Mouse (Mus musculus): ENCODE data around the gene Cops7b. TPM values are rescaled to one million over a fixed set of nuclear protein-coding genes. Genes with fewer than 3 reads are reported as not detected.

Cops7b gene
- total and polyA plus RNA-seq, 3 experiments, result 36.0 to 64.8 TPM; not detected in 1

DNA sequence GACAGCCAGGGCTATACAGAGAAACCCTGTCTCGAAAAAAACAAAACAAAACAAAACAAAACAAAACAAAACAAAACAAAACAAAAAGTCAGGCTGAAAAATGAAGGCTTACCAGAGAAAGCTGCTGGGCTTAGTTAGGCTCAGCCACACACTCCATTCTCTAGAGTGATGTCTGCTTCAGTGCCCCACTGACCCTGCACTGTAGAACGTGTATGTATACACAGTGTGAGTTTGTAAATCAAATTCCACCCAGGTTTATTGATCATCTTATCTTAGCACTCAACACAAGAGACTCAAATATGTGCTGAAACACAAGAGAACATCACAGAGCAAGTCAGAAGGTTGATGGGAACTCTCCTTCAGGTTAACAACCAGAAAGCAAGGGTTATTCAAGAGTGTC, 14.3 kb upstream of the Cops7b start:
- no peaks in the 10 kb centered on the region; the same call in none of the 2 replicates for H3K79me2 ChIP-seq (ENCODE audit: control insufficient read depth, insufficient read depth, low read length, poor library complexity)

GRCm38 (mm10) chr1:86569292-86569860, 13.3 kb upstream of the Cops7b start:
- H3K9me3 ChIP-seq (replicated peaks; ENCODE audit: insufficient read depth, low read length), result no peaks in the 10 kb centered on the region
- H3K27ac ChIP-seq (ENCODE audit: control insufficient read depth, low read depth, low read length), result no peak overlapping the region
- peaks cover 5 to 43% of the 10 kb centered on the region in 2 experiments for H3K36me3 ChIP-seq (ENCODE audit: control insufficient read depth in 1 of 2, insufficient read depth in 2 of 2, low read length in 2 of 2)
- no peaks in the 10 kb centered on the region for H3K27me3 ChIP-seq (ENCODE audit: control insufficient read depth in 1 of 2, insufficient read depth in 2 of 2, low read length in 2 of 2)
- H3K4me1 ChIP-seq (ENCODE audit: control insufficient read depth in 1 of 2, insufficient read depth in 2 of 2, low read length in 2 of 2), result peaks cover 23 to 46% of the 10 kb centered on the region in 2 experiments
- DNase-seq (ENCODE audit: low read depth, low spot score), result no peak
- H3K9ac ChIP-seq (ENCODE audit: control insufficient read depth, low read depth, low read length, poor library complexity, severe bottlenecking), result no peak overlapping the region
- H3K4me3 ChIP-seq (ENCODE audit: control insufficient read depth in 1 of 2, insufficient read depth in 1 of 2, low read depth in 2 of 2, low read length in 2 of 2), result no peak overlapping the region
- TF ChIP-seq MAFK (IDR thresholded peaks at IDR 0.05; ENCODE audit: borderline replicate concordance, low read depth, low read length) (peak; percentile 60; the same call in 1 of the 2 replicates), USF2 (IDR thresholded peaks at IDR 0.05; ENCODE audit: borderline replicate concordance in 1 of 2, insufficient read depth in 1 of 2, low read depth in 1 of 2, low read length in 2 of 2) (no peak)
- no peaks in the 10 kb centered on the region; the same call in none of the 2 replicates for H3K79me2 ChIP-seq (ENCODE audit: control insufficient read depth, insufficient read depth, low read length, poor library complexity)

More for the DNA sequence above, 14.3 kb upstream of the Cops7b start:
- Histone ChIP-seq H3K27me3 (ENCODE audit: control insufficient read depth in 1 of 2, insufficient read depth in 2 of 2, low read length in 2 of 2) (no peaks in the 10 kb centered on the region), H3K27ac (ENCODE audit: control insufficient read depth, low read depth, low read length) (no peak overlapping the region), H3K4me1 (ENCODE audit: control insufficient read depth in 1 of 2, insufficient read depth in 2 of 2, low read length in 2 of 2) (peaks cover 24 to 41% of the 10 kb centered on the region in 2 experiments), H3K36me3 (ENCODE audit: control insufficient read depth in 1 of 2, insufficient read depth in 2 of 2, low read length in 2 of 2) (peaks cover 9 to 41% of the 10 kb centered on the region in 2 experiments), H3K4me3 (ENCODE audit: control insufficient read depth in 1 of 2, insufficient read depth in 1 of 2, low read depth in 2 of 2, low read length in 2 of 2) (no peak overlapping the region), H3K9me3 (replicated peaks; ENCODE audit: insufficient read depth, low read length) (no peaks in the 10 kb centered on the region), H3K9ac (ENCODE audit: control insufficient read depth, low read depth, low read length, poor library complexity, severe bottlenecking) (no peak overlapping the region)
- TF ChIP-seq MYB (IDR thresholded peaks at IDR 0.05; ENCODE audit: low read depth, low read length) (no peak), EP300 (IDR thresholded peaks at IDR 0.05; ENCODE audit: low read depth in 1 of 2, low read length in 2 of 2) (no peak), MEF2A (IDR thresholded peaks at IDR 0.05; ENCODE audit: extremely low read depth, insufficient replicate concordance, low read depth, low read length, poor library complexity, severe bottlenecking) (no peak), USF2 (IDR thresholded peaks at IDR 0.05; ENCODE audit: borderline replicate concordance in 1 of 2, insufficient read depth in 1 of 2, low read depth in 1 of 2, low read length in 2 of 2) (no peak), HCFC1 (IDR thresholded peaks at IDR 0.05; ENCODE audit: low read depth, low read length) (no peak), E2F4 (IDR thresholded peaks at IDR 0.05; ENCODE audit: borderline replicate concordance, low read depth, low read length) (no peak), KAT2A (conservative IDR thresholded peaks at IDR 0.05; ENCODE audit: low read depth, low read length) (no peak), ELF1 (IDR thresholded peaks at IDR 0.05; ENCODE audit: low read depth, low read length) (no peak), MYC (IDR thresholded peaks at IDR 0.05; ENCODE audit: low read depth, low read length) (no peak), ZKSCAN1 (IDR thresholded peaks at IDR 0.05; ENCODE audit: low read depth, low read length) (no peak), POLR2A (IDR thresholded peaks at IDR 0.05; ENCODE audit: control insufficient read depth in 1 of 2, insufficient read depth in 1 of 2, low read depth in 1 of 2, low read length in 2 of 2, poor library complexity in 1 of 2) (no peak), TBP (IDR thresholded peaks at IDR 0.05; ENCODE audit: low read depth, low read length) (no peak)
- DNase-seq (ENCODE audit: low read depth, low spot score), result no peak
